Mouse (Mus musculus) limb, embryonic 10.5 days (tissue): ENCODE measurements around the gene 4921504E06Rik. TPM values are rescaled to one million over a fixed set of nuclear protein-coding genes. Genes with fewer than 3 reads are reported as not detected.
A peak's percentile ranks its signal among the peaks of the same experiment; 100 is the strongest.

Source experiments
- DNase-seq: peaks from one replicate; pipeline ENCODE4 v3.0.0-alpha.2; 2017; ENCODE audit warnings: low spot score
- H3K27ac ChIP-seq: fragments of 300-500 bp; sonication (generic); 2 replicates; pipeline ENCODE4 v1.5.1; 2016; ENCODE audit warnings: mild to moderate bottlenecking
- H3K27me3 ChIP-seq: fragments of 300-500 bp; sonication (generic); 2 replicates; pipeline ENCODE4 v1.6.1; 2016; ENCODE audit warnings: low read depth, mild to moderate bottlenecking; ENCODE audit not compliant: poor library complexity, severe bottlenecking
- H3K36me3 ChIP-seq: fragments of 300-500 bp; sonication (generic); 2 replicates; pipeline ENCODE4 v1.6.1; 2016; ENCODE audit warnings: mild to moderate bottlenecking, moderate library complexity
- H3K4me1 ChIP-seq: fragments of 300-500 bp; sonication (generic); 2 replicates; pipeline ENCODE4 v1.6.1; 2016
- H3K4me3 ChIP-seq: fragments of 300-500 bp; sonication (generic); 2 replicates; pipeline ENCODE4 v1.5.1; 2016; ENCODE audit warnings: mild to moderate bottlenecking, moderate library complexity
- H3K9me3 ChIP-seq: fragments of 300-500 bp; sonication (generic); replicated peaks from 2 replicates; pipeline ENCODE4 v1.6.1; 2016; ENCODE audit warnings: mild to moderate bottlenecking
- WGBS: fragments of 180-500 bp; shearing (Covaris S2); methylation state at CpG from one replicate; pipeline ENCODE4 v1.1.7; 2016; 5-methylcytosine and 5-hydroxymethylcytosine counted together
- polyA plus RNA-seq: library from polyadenylated mRNA; unstranded; fragments of >200 nt; fragmentation: Nextera tagmentation; extraction: Ambion mirVana; gene quantifications from 2 replicates; pipeline ENCODE4 v1.2.1, GENCODE M21; 2016

The 4921504E06Rik gene
- not detected in 2 replicates for polyA plus RNA-seq

DNA sequence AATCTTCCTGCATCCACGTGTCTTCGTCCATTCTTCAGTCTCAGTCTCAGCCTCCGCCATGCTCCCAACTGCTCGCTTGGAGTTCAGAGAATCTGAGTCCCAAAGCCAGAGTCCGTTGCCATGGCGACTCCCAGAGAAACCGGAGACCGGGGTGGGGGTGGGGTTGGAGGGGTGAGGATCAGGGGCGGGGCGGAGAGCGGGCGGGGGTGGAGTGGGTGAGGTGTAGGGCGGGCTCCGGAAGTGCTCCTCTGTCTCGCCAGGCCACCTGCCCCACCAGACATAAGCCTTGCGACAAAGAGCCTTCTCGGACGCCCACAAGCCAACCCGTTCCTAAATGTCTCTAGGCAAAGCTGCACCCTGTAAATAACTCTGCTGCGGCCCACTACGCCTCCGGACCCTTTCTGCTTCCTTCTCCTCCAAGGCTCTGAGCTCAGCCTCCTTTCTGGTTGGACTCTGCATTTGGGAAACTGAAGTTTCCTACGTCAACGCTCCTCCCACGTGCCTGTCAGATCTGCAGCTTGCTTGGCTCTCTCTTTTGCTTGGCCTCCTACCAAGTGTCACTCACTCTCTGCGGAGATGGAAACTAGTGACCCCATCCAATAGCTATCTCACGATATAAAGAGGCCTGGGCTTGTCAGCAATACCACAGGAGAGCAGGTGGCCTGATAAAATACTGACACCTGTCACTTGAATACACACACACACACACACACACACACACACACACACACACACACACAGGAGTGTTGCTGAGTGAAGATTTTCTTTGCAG is at the start of gene 4921504E06Rik:
Gene 4921504E06Rik, minus strand, starts transcription at position 94 of the 772 bp plus-strand sequence.
- under 1% methylated on average over 26 of the region's 27 CpGs for WGBS
- peak within 1 kb of the TSS; percentile 55 for H3K4me3 ChIP-seq
- no peaks in the 10 kb centered on the region for H3K36me3 ChIP-seq
- peak; percentile 93 for DNase-seq
- H3K4me1 ChIP-seq = peaks cover 35% of the 10 kb centered on the region
- H3K27me3 ChIP-seq = peaks cover 3% of the 10 kb centered on the region; the same call in 1 of the 2 replicates
- H3K9me3 ChIP-seq = no peaks in the 10 kb centered on the region
- peak within 1 kb of the TSS; percentile 84 for H3K27ac ChIP-seq

DNA sequence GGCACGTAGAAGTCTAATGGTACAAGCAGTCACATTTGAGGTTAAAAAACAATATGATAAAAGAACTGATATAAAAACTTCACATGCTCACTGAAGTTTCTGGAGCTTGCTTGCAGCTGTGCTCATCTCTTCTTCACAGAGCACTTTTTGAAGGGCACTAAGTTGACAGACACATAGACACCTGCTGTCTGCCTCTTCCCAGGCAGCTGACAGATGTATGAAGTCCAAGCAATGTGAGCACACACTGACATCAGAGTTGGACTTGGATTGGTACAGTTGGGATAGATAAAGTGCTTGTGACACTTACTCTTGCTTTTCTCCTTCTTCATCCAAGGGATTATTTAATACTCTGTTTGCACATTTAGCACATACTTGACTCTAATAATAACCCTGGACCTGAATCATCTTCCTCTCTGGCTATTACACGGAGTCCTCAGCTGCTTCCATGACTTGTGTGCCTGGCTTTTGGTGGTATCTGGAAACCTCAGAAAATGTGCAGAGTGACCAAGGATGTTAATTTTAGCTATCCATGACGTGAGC is 47.7 kb upstream of the 4921504E06Rik start:
- H3K4me1 ChIP-seq = no peaks in the 10 kb centered on the region
- WGBS = 85% methylated on average over 3 of the region's 3 CpGs

DNA sequence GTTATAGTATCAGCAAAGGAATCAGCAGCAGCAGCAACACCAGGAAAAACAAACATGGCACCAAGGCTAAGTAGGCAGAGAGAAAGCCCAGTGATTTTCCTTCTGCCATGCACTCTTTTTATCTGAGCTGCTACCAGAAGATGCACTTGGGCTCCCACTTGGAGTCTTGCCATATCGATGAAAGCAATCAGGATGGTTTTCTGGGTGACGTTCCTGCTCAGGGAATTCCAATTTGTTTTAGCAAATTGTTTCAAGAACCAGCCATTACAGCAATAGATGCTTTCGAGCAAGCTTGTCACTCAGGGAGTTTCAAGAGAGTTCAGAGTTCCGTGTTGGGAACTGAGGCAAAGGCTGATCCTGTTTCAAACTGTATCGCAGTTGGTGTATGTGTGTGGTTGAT is 47.1 kb upstream of the 4921504E06Rik start:
- Histone ChIP-seq H3K4me1 (no peaks in the 10 kb centered on the region), H3K36me3 (no peaks in the 10 kb centered on the region), H3K27ac (no peak overlapping the region), H3K9me3 (no peaks in the 10 kb centered on the region), H3K27me3 (no peaks in the 10 kb centered on the region), H3K4me3 (no peak overlapping the region)
- no peak for DNase-seq
- WGBS = 87% methylated on average over 5 of the region's 5 CpGs

More for the DNA sequence above, 47.7 kb upstream of the 4921504E06Rik start:
- Histone ChIP-seq H3K27ac (no peak overlapping the region), H3K36me3 (no peaks in the 10 kb centered on the region), H3K27me3 (no peaks in the 10 kb centered on the region), H3K4me3 (no peak overlapping the region), H3K9me3 (no peaks in the 10 kb centered on the region)
- no peak for DNase-seq

DNA sequence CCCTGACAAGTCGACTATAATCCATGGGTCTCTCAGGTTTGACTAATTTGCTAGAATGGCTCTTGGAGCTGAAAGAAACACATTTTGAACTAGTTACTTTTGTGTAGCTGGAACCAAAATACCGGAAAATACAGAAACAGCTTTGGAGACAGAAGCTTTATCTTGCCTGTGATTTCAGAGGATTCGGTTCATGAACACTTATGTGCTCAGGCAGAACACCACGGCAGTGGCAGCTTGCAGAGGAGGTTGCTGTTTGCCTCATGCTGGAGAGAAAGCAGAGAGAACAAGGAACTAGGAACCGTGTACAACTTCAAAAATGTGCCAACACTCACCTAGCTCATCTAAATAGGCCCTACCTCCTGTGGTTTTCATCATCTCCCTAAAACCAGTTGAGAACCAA is 46.1 kb upstream of the 4921504E06Rik start:
- WGBS = 86% methylated on average over 5 of the region's 5 CpGs
- no peak overlapping the region for H3K27ac ChIP-seq
- H3K9me3 ChIP-seq = no peaks in the 10 kb centered on the region
- DNase-seq = no peak
- no peaks in the 10 kb centered on the region for H3K4me1 ChIP-seq
- H3K4me3 ChIP-seq = no peak overlapping the region
- H3K27me3 ChIP-seq = no peaks in the 10 kb centered on the region
- H3K36me3 ChIP-seq = no peaks in the 10 kb centered on the region

DNA sequence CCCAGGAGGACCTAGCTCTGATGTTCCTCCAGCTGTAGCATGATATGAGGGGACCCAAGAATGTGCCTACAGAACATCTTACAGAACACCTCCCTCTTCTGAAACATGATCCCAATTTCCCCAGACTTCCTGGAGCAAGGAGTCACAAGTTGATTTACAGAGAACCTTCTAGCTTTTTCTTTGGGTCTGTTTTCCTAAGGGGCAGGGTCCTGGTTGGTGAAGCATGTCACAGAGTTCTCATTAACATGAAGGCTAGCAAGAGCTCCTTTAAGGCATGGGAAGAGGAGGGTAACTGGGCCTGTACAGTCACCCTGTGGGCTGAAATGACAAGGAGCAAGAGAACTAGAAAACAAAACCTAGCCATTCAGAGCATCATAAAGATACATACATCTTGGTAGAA is 43.3 kb upstream of the 4921504E06Rik start:
- DNase-seq = no peak
- H3K27me3 ChIP-seq = no peaks in the 10 kb centered on the region
- no peak overlapping the region for H3K27ac ChIP-seq
- H3K36me3 ChIP-seq = no peaks in the 10 kb centered on the region
- no peaks in the 10 kb centered on the region for H3K9me3 ChIP-seq
- H3K4me3 ChIP-seq = no peak overlapping the region
- H3K4me1 ChIP-seq = no peaks in the 10 kb centered on the region

DNA sequence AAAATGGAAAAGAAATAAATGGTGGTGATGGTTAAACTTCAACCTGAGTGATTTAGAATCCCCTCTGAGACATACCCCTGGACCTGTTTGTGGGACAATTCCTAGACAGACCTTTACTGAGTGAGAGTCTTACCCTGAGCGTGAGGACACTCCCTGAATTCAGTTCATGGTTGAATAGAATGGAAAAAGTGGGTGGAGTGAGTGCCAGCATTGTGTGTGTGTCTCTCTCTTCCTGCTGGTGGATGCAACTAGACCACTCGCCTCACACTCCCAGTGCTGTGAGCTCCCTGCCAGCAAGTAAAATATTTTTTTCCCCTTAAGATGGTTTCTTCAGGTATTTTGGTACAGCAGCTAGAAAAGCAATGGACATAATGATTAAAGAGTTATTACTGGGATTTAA is 42.7 kb upstream of the 4921504E06Rik start:
- no peaks in the 10 kb centered on the region for H3K27me3 ChIP-seq
- no peak for DNase-seq
- H3K9me3 ChIP-seq = no peaks in the 10 kb centered on the region
- no peaks in the 10 kb centered on the region for H3K4me1 ChIP-seq
- no peak overlapping the region for H3K27ac ChIP-seq
- 78% methylated on average over 2 of the region's 2 CpGs for WGBS
- no peak overlapping the region for H3K4me3 ChIP-seq
- H3K36me3 ChIP-seq = no peaks in the 10 kb centered on the region

DNA sequence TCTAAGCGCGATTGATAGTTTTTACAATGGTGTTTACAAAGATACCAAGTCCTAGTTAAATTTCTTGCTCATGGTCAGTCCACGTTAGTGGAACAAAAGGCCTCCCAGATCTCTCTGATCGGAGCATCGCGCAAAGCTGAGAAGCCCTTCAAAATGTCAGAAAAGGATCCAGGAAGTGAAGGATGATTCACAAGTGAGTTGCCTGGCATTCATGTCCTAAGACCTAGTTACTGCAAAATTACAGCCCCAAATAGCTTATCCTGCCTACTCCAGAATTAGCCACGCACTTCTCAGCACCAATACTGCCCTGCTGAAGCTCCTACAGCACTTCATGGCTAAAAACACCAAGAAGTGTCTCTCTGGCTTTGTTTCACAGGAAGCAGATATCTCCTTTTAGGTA is 41.1 kb upstream of the 4921504E06Rik start:
- WGBS = 89% methylated on average over 7 of the region's 7 CpGs
- H3K27ac ChIP-seq = no peak overlapping the region
- H3K9me3 ChIP-seq = no peaks in the 10 kb centered on the region
- no peaks in the 10 kb centered on the region for H3K27me3 ChIP-seq
- H3K36me3 ChIP-seq = no peaks in the 10 kb centered on the region
- no peak overlapping the region for H3K4me3 ChIP-seq
- H3K4me1 ChIP-seq = no peaks in the 10 kb centered on the region
- DNase-seq = no peak

DNA sequence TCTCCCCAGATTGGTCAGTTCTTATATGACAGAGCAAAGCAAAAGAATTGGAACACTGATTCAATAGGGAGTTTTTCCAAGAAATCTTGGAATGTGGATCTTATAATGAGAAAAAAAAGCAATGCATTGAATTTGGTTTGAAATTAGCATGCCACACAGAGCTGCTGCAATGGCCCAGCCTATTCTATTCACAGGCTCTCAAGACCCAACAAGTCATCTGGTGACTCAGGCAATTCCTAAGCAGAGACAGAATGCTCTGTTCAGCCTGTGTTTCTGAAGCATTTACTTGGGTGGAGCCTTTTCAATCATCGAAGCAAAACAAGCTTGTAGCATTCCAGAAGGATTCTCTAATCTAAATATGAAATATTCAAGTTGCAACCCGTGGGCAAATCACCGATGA is 26.1 kb upstream of the 4921504E06Rik start:
- H3K27ac ChIP-seq = no peak overlapping the region
- H3K27me3 ChIP-seq = no peaks in the 10 kb centered on the region
- WGBS = 96% methylated on average over 3 of the region's 3 CpGs
- H3K4me1 ChIP-seq = no peaks in the 10 kb centered on the region
- DNase-seq = no peak
- no peak overlapping the region for H3K4me3 ChIP-seq
- H3K36me3 ChIP-seq = no peaks in the 10 kb centered on the region
- H3K9me3 ChIP-seq = no peaks in the 10 kb centered on the region

DNA sequence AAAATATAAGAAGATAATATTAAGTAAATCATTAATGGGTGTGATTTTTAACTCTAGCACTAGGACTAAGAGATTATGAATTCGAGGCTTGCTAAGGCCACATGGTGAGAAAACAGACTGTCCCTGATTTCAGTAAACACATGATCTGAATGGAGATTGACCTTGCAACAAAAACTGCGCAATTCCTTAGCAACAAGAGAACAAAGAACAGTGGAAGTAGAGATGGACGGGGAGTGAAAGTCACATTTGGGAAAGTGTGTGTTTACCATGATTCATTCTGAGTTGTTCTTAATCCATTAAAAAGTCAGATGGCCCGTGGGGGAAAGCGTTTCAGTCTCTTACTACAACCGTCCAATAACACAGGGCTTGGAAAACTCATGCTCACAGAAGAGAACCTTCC is 25.5 kb upstream of the 4921504E06Rik start:
- no peak for DNase-seq
- Histone ChIP-seq H3K9me3 (no peaks in the 10 kb centered on the region), H3K36me3 (no peaks in the 10 kb centered on the region), H3K4me3 (no peak overlapping the region), H3K27me3 (no peaks in the 10 kb centered on the region), H3K27ac (no peak overlapping the region), H3K4me1 (no peaks in the 10 kb centered on the region)
- WGBS = 89% methylated on average over 6 of the region's 6 CpGs

DNA sequence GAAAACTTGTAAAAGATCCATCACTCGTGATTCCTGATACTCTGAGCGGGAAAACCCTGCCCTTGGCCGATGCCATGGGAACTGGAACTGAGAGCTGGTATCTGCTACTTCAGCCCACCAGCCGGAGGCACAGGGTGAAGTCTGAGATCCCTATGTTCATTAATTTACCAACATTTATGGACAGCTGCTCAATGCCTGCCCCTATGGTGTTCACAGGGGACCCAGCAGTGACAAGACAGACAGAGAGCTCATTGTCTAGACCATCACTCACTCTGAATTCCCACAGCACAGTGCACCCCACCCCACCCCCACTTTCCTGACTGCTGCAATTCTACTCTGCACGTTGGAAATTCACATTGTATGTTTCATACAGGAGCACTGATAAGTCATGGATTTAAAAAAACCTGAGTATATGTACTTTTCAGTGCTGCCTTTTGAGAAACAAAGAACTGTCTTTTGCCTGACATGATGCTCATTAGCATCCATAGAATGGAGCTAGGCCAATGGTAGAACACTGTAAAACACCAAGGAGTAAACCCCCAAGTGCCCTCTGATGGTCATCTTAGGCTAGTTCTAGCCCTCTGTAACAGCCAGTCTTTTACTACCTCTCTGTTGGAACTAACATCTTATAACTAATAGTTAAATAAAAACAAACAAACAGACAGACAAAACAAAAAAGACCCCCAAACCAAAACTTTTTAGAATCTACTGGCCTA is 8.6 kb upstream of the 4921504E06Rik start:
- DNase-seq = no peak
- H3K4me3 ChIP-seq = no peak overlapping the region
- H3K9me3 ChIP-seq = no peaks in the 10 kb centered on the region
- no peaks in the 10 kb centered on the region for H3K4me1 ChIP-seq
- 85% methylated on average over 5 of the region's 5 CpGs for WGBS
- H3K27ac ChIP-seq = no peak overlapping the region
- H3K27me3 ChIP-seq = no peaks in the 10 kb centered on the region
- H3K36me3 ChIP-seq = no peaks in the 10 kb centered on the region

DNA sequence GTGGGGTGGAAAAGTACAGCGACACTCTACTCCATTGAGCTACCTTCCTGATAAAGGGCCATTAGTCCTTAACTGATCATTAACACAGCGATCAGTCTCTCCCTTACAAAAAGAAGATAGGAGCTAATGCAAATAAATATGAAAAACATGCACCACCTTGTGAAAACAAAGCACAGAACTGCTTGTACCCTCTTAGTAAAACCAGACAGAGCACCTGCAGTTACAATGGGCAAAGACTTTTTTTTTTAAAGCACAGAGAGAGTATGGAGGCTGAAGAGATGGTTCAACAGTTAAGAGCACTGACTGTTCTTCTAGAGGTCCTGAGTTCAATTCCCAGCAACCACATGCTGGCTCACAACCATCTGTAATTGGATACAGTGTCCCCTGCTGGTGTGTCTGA is 6.9 kb upstream of the 4921504E06Rik start:
- 77% methylated on average over 2 of the region's 2 CpGs for WGBS
- DNase-seq = no peak
- Histone ChIP-seq H3K27me3 (no peaks in the 10 kb centered on the region), H3K27ac (no peak overlapping the region), H3K36me3 (no peaks in the 10 kb centered on the region), H3K9me3 (no peaks in the 10 kb centered on the region), H3K4me3 (no peak overlapping the region), H3K4me1 (peaks cover 7% of the 10 kb centered on the region)

DNA sequence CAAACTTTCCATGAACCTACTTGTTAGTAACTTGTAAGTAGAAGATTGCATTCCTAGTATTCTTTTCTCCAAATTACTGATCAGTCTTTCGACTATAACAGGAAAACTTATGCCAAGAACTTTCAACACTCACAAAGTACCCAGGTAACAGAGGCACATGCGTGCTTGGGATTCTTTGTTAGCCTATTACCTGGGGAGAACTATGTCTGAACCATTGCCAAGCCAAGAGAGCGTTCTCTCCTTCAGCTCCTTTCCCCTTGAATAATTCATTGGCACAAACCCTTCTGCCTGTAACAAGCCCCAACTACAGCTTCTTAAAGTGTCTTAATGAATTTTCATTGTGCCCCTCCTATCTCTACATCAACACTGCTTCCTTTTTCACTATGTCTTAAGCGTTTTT is 6.4 kb upstream of the 4921504E06Rik start:
- no peak for DNase-seq
- Histone ChIP-seq H3K27me3 (no peaks in the 10 kb centered on the region), H3K36me3 (no peaks in the 10 kb centered on the region), H3K27ac (no peak overlapping the region), H3K4me3 (no peak overlapping the region), H3K4me1 (peaks cover 13% of the 10 kb centered on the region), H3K9me3 (no peaks in the 10 kb centered on the region)
- 75% methylated on average over 4 of the region's 4 CpGs for WGBS

DNA sequence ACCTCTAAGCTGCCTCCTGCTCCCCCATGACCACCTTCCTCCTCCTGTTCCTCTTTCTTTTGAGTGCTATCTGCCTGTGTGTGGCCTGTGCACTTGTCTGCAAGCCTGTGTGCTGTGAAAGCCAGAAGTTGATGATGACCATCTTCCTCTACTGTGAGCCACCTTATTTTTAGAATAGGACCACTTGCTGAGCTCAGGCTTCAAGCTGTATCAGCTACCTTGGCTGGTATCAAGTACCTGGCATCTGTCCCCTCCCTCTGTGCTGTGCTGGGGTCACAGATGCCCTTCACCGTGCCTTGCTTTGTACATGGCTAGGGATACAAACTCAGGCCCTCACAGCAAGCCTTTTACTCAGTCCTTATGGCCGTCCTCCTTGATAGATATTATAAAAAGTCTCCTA is 2.3 kb downstream of the 4921504E06Rik start:
- Histone ChIP-seq H3K4me1 (peaks cover 35% of the 10 kb centered on the region), H3K9me3 (no peaks in the 10 kb centered on the region), H3K27me3 (peaks cover 3% of the 10 kb centered on the region; the same call in 1 of the 2 replicates), H3K27ac (no peak overlapping the region), H3K4me3 (no peak overlapping the region), H3K36me3 (no peaks in the 10 kb centered on the region)
- no peak for DNase-seq
- WGBS = 87% methylated on average over 2 of the region's 2 CpGs
